Mouse (Mus musculus) CH12.LX (cell line): ENCODE data around the gene Ift140. TPM values are rescaled to one million over a fixed set of nuclear protein-coding genes. Genes with fewer than 3 reads are reported as not detected.

Source experiments
- DNase-seq: peaks from one replicate; pipeline ENCODE4 v3.0.0-alpha.2; 2013; ENCODE audit errors: extremely low read depth
- H3K27ac ChIP-seq: 2 replicates; pipeline ENCODE4 v1.5.1; 2012; ENCODE audit warnings: low read depth, mild to moderate bottlenecking, control low read depth, moderate library complexity; ENCODE audit not compliant: insufficient read depth
- H3K27me3 ChIP-seq: replicated peaks from 2 replicates; pipeline ENCODE3; 2012; ENCODE audit warnings: inconsistent platforms
- H3K36me3 ChIP-seq, 2 experiments: replicated peaks in 1 of 2; 2 replicates each; pipeline versions ENCODE3 to v1.6.1; 2012; ENCODE audit warnings: inconsistent platforms in 1 of 2, low read length in 1 of 2, mild to moderate bottlenecking in 1 of 2, mixed read lengths in 1 of 2, moderate library complexity in 1 of 2; ENCODE audit not compliant: control insufficient read depth in 1 of 2, insufficient read depth in 1 of 2
- H3K4me1 ChIP-seq, 2 experiments: 2 replicates each; pipeline ENCODE4 v1.6.1; 2012; ENCODE audit warnings: inconsistent platforms in 1 of 2, moderate library complexity in 1 of 2; ENCODE audit not compliant: insufficient read depth in 2 of 2, control insufficient read depth in 1 of 2
- H3K4me2 ChIP-seq: 2 replicates; pipeline ENCODE4 v1.6.1; 2012; ENCODE audit warnings: low read depth, mild to moderate bottlenecking, control low read depth; ENCODE audit not compliant: poor library complexity, insufficient read depth, severe bottlenecking
- H3K4me3 ChIP-seq, 3 experiments: fragments of 150-350 bp in 1 of 3; sonication (generic) in 1 of 3; replicated peaks in 1 of 3; 2 replicates each; pipeline versions ENCODE3 to v1.5.1; 2011 to 2012; ENCODE audit warnings: low read depth in 2 of 3, low read length in 2 of 3, mild to moderate bottlenecking in 2 of 3, moderate library complexity in 2 of 3, control low read depth in 1 of 3, improper control_type of control experiment in 1 of 3, inconsistent platforms in 1 of 3, mixed read lengths in 1 of 3; ENCODE audit not compliant: poor library complexity in 1 of 3
- H3K79me2 ChIP-seq: replicated peaks from 2 replicates; pipeline ENCODE4 v1.6.1; 2012; ENCODE audit warnings: mild to moderate bottlenecking, moderate library complexity; ENCODE audit not compliant: control insufficient read depth, poor library complexity, insufficient read depth, severe bottlenecking; ENCODE audit errors: extremely low read depth
- H3K9ac ChIP-seq: 2 replicates; pipeline ENCODE4 v1.6.1; 2012; ENCODE audit warnings: low read depth, mild to moderate bottlenecking, control low read depth, moderate library complexity; ENCODE audit not compliant: insufficient read depth
- H3K9me3 ChIP-seq: replicated peaks from 2 replicates; pipeline ENCODE3; 2012; ENCODE audit warnings: low read length, inconsistent platforms, mixed read lengths
- BHLHE40 ChIP-seq: IDR thresholded peaks from 2 replicates; pipeline ENCODE4 v1.6.1; 2011; ENCODE audit warnings: mild to moderate bottlenecking, low read depth, low read length, improper control_type of control experiment
- CHD1 ChIP-seq: IDR thresholded peaks from 2 replicates; pipeline ENCODE4 v1.6.1; 2012; ENCODE audit warnings: low read depth, low read length, improper control_type of control experiment, inconsistent platforms
- CHD2 ChIP-seq: IDR thresholded peaks from 2 replicates; pipeline ENCODE4 v1.6.1; 2011; ENCODE audit warnings: low read length, improper control_type of control experiment
- CTCF ChIP-seq, 2 experiments: IDR thresholded peaks in 1 of 2; conservative IDR thresholded peaks in 1 of 2; 2 replicates each; pipeline ENCODE4 v1.5.1; 2011 to 2012; ENCODE audit warnings: low read depth in 2 of 2, low read length in 2 of 2, improper control_type of control experiment in 1 of 2, inconsistent platforms in 1 of 2, mild to moderate bottlenecking in 1 of 2, moderate library complexity in 1 of 2
- ELF1 ChIP-seq: IDR thresholded peaks from 2 replicates; pipeline ENCODE4 v1.6.1; 2014; ENCODE audit warnings: low read depth, mild to moderate bottlenecking, inconsistent platforms, low read length, improper control_type of control experiment
- HCFC1 ChIP-seq: IDR thresholded peaks from 2 replicates; pipeline ENCODE4 v1.6.1; 2012; ENCODE audit warnings: low read depth, mild to moderate bottlenecking, inconsistent platforms, low read length, improper control_type of control experiment
- IRF4 ChIP-seq: IDR thresholded peaks from 2 replicates; pipeline ENCODE4 v1.6.1; 2014; ENCODE audit warnings: low read depth, mild to moderate bottlenecking, inconsistent platforms, low read length, improper control_type of control experiment
- JUND ChIP-seq: conservative IDR thresholded peaks from 2 replicates; pipeline ENCODE4 v1.6.1; 2011; ENCODE audit warnings: low read depth, low read length, improper control_type of control experiment
- KAT2A ChIP-seq: IDR thresholded peaks from 2 replicates; pipeline ENCODE4 v1.6.1; 2012; ENCODE audit warnings: low read length, improper control_type of control experiment, inconsistent platforms; ENCODE audit not compliant: insufficient replicate concordance
- MAFK ChIP-seq: IDR thresholded peaks from 2 replicates; pipeline ENCODE4 v1.6.1; 2011; ENCODE audit warnings: low read length, improper control_type of control experiment; ENCODE audit not compliant: insufficient replicate concordance
- MAX ChIP-seq: IDR thresholded peaks from 2 replicates; pipeline ENCODE4 v1.6.1; 2011; ENCODE audit warnings: low read length, improper control_type of control experiment
- NELFE ChIP-seq: IDR thresholded peaks from 2 replicates; pipeline ENCODE4 v1.6.1; 2011; ENCODE audit warnings: low read depth, low read length, improper control_type of control experiment
- PAX5 ChIP-seq: IDR thresholded peaks from 2 replicates; pipeline ENCODE4 v1.6.1; 2012; ENCODE audit warnings: low read length, inconsistent platforms, mixed read lengths
- RCOR1 ChIP-seq: conservative IDR thresholded peaks from 2 replicates; pipeline ENCODE4 v1.6.1; 2012; ENCODE audit warnings: low read depth, mild to moderate bottlenecking, inconsistent platforms, low read length, improper control_type of control experiment
- SIN3A ChIP-seq: IDR thresholded peaks from 2 replicates; pipeline ENCODE4 v1.6.1; 2012; ENCODE audit warnings: low read length, improper control_type of control experiment, inconsistent platforms
- SMC3 ChIP-seq: IDR thresholded peaks from 2 replicates; pipeline ENCODE4 v1.6.1; 2011; ENCODE audit warnings: low read depth, low read length, improper control_type of control experiment
- TCF12 ChIP-seq: IDR thresholded peaks from 2 replicates; pipeline ENCODE4 v1.6.1; 2014; ENCODE audit warnings: low read depth, mild to moderate bottlenecking, inconsistent platforms, low read length, improper control_type of control experiment
- USF1 ChIP-seq: IDR thresholded peaks from 2 replicates; pipeline ENCODE4 v1.6.1; 2014; ENCODE audit warnings: low read depth, mild to moderate bottlenecking, inconsistent platforms, low read length, improper control_type of control experiment
- ZKSCAN1 ChIP-seq: IDR thresholded peaks from 2 replicates; pipeline ENCODE4 v1.6.1; 2012; ENCODE audit warnings: low read depth, inconsistent platforms, low read length, improper control_type of control experiment, borderline replicate concordance
- ZNF384 ChIP-seq: IDR thresholded peaks from 2 replicates; pipeline ENCODE4 v1.6.1; 2012; ENCODE audit warnings: low read depth, low read length, improper control_type of control experiment, inconsistent platforms
- dilution Hi-C: fragments of 300-500 bp; cut with MboI; formaldehyde crosslinking; loops from 2 replicates; pipeline ENCODE4 v1.14.3; 2020; ENCODE audit warnings: low sequenced_read_pairs; ENCODE audit not compliant: extremely low pct_unique_long_range_greater_than_20kb, extremely low pct_ligation_motif_present
- in situ Hi-C: fragments of 300-500 bp; cut with MboI; formaldehyde crosslinking; loops from 3 replicates; pipeline ENCODE4 v1.14.3; 2019; ENCODE audit warnings: low sequenced_read_pairs, low pct_ligation_motif_present, low pct_unique_long_range_greater_than_20kb, mixed read lengths
- polyA plus RNA-seq: library from polyadenylated mRNA; unstranded; fragments of >175 nt; gene quantifications from 2 replicates; pipeline ENCODE4 v1.2.1, GENCODE M21; 2012; ENCODE audit warnings: low read depth; ENCODE audit not compliant: insufficient read length
- total RNA-seq, 2 experiments: library from RNA; depleted of rRNA; stranded (reverse); fragments of 300-350 nt in 1 of 2; fragments of >200 nt in 1 of 2; gene quantifications; 2 replicates each; pipeline ENCODE4 v1.2.3; 2012 to 2014

The Ift140 gene
- total and polyA plus RNA-seq, 3 experiments, result 24.4 to 34.8 (median 26.4) TPM

DNA sequence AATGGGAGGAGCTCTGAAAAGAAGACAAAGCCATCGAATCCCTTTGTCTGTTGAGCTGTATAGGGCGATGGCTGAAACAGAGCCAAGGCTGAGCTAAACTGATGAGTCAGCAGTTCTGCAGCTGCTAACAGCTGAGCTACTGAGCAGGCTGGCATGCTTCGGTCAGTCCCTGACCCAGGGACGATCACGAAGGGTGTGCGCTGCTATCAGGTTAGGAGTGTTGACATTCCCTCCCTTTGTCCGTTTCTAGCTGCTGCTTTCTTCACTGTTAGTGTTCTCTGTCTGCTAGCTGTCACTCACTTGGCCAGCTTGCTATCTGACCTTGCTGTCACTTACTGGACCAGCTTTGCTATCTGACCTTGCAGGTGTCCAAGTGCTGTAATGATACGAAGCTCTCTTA lies 111.2 kb downstream of the Ift140 start:
- no peak for TF ChIP-seq IRF4
- no peak for TF ChIP-seq RCOR1
- peak; percentile 100 for TF ChIP-seq MAFK
- no peak overlapping the region for H3K9ac ChIP-seq
- in situ Hi-C loops (no loop called here), dilution Hi-C loops (no loop called here)
- 0 out of 2 replicates have a peak overlapping the region, but pooled peaks have one; percentile 8 for H3K4me2 ChIP-seq
- no peak overlapping the region for H3K4me3 ChIP-seq
- no peaks in the 10 kb centered on the region for H3K9me3 ChIP-seq
- H3K27me3 ChIP-seq, result peaks cover 59% of the 10 kb centered on the region
- H3K27ac ChIP-seq, result no peak overlapping the region
- H3K36me3 ChIP-seq, result no peaks in the 10 kb centered on the region
- no peaks in the 10 kb centered on the region for H3K79me2 ChIP-seq
- DNase-seq, result no peak
- H3K4me1 ChIP-seq, result peaks cover 0 to 3% of the 10 kb centered on the region in 2 experiments; a peak in 1 of 4 replicates

DNA sequence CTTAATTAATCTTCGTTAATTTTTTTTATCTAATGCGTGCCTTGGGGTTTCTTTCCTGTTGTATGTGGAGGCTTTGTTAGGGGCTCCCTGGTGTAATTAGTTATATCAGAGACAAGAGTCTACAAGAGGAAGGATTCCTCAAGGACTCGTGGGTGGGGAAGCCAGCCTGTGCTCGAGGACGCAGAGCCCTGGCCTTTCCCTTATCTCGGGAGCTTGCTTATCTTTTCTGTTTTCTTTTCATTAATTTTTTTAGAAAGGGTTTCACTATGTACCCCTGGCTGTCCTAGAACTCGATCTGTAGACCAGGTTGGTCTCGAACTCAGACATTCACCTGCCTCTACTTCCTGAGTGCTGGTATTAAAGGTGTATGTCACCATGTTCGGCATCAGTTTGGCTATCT lies 111.8 kb downstream of the Ift140 start:
- TF ChIP-seq MAX (no peak), ZNF384 (no peak), CHD1 (no peak), SIN3A (no peak), HCFC1 (no peak), KAT2A (no peak), JUND (no peak), ZKSCAN1 (no peak), BHLHE40 (no peak), ELF1 (no peak), MAFK (no peak), PAX5 (no peak), CTCF (conservative IDR thresholded peaks at IDR 0.05 in 1 of 2, IDR thresholded peaks at IDR 0.05 in 1 of 2; ENCODE audit: low read depth in 2 of 2, low read length in 2 of 2) (no peak), USF1 (no peak), CHD2 (no peak), TCF12 (no peak), NELFE (no peak), SMC3 (no peak)
- H3K27ac ChIP-seq, result no peak overlapping the region

More for the DNA sequence above, 111.8 kb downstream of the Ift140 start:
- dilution Hi-C loops (no loop called here), in situ Hi-C loops (no loop called here)
- Histone ChIP-seq H3K9me3 (no peaks in the 10 kb centered on the region), H3K4me3 (no peak overlapping the region), H3K27me3 (peaks cover 52% of the 10 kb centered on the region), H3K9ac (no peak overlapping the region), H3K4me1 (peaks cover under 1 to 3% of the 10 kb centered on the region in 2 experiments; a peak in 2 of 4 replicates), H3K79me2 (no peaks in the 10 kb centered on the region), H3K4me2 (no peak overlapping the region), H3K36me3 (no peaks in the 10 kb centered on the region)
- no peak for DNase-seq
